Mouse (Mus musculus) hindbrain, embryonic 12.5 days (tissue): ENCODE data around the gene Megf8. TPM values are rescaled to one million over a fixed set of nuclear protein-coding genes. Genes with fewer than 3 reads are reported as not detected.

Experiments
- ATAC-seq: fragments of 200-750 bp; cut with Nextera tagmentation; 2 replicates; pipeline ENCODE4 v1.8.0; 2017; ENCODE audit warnings: moderate TSS enrichment; ENCODE audit not compliant: low FRiP score
- H3K27ac ChIP-seq: fragments of 300-500 bp; sonication (generic); 2 replicates; pipeline ENCODE4 v1.5.1; 2016; ENCODE audit warnings: mild to moderate bottlenecking
- H3K27me3 ChIP-seq: fragments of 300-500 bp; sonication (generic); 2 replicates; pipeline ENCODE4 v1.6.1; 2016; ENCODE audit warnings: mild to moderate bottlenecking
- H3K36me3 ChIP-seq: fragments of 300-500 bp; sonication (generic); 2 replicates; pipeline ENCODE4 v1.6.1; 2016; ENCODE audit warnings: mild to moderate bottlenecking
- H3K4me1 ChIP-seq: fragments of 300-500 bp; sonication (generic); 2 replicates; pipeline ENCODE4 v1.6.1; 2016
- H3K4me2 ChIP-seq: fragments of 300-500 bp; sonication (generic); replicated peaks from 2 replicates; pipeline ENCODE4 v1.6.1; 2016; ENCODE audit warnings: mild to moderate bottlenecking
- H3K4me3 ChIP-seq: fragments of 300-500 bp; sonication (generic); 2 replicates; pipeline ENCODE4 v1.5.1; 2016; ENCODE audit warnings: mild to moderate bottlenecking
- H3K9ac ChIP-seq: fragments of 300-500 bp; sonication (generic); 2 replicates; pipeline ENCODE4 v1.6.1; 2016; ENCODE audit warnings: mild to moderate bottlenecking, moderate library complexity
- H3K9me3 ChIP-seq: fragments of 300-500 bp; sonication (generic); replicated peaks from 2 replicates; pipeline ENCODE4 v1.6.1; 2016; ENCODE audit warnings: mild to moderate bottlenecking
- WGBS: fragments of 180-500 bp; shearing (Covaris S2); methylation state at CpG from one replicate; pipeline ENCODE4 v1.1.7; 2016; 5-methylcytosine and 5-hydroxymethylcytosine counted together
- polyA plus RNA-seq: library from polyadenylated mRNA; unstranded; fragments of >200 nt; fragmentation: Nextera tagmentation; extraction: Ambion mirVana; gene quantifications from 2 replicates; pipeline ENCODE4 v1.2.1, GENCODE M21; 2016

The Megf8 gene
- polyA plus RNA-seq, 1 experiment from 2014 or later = 23.0 TPM

GRCm38 (mm10) chr7:25281734-25282601, 35.0 kb upstream of the Megf8 start:
- Histone ChIP-seq H3K27me3 (no peaks in the 10 kb centered on the region), H3K27ac (peak overlapping the region; percentile 99), H3K9me3 (no peaks in the 10 kb centered on the region), H3K36me3 (peaks cover 23% of the 10 kb centered on the region), H3K4me2 (peak overlapping the region; percentile 91), H3K9ac (peak overlapping the region; percentile 94), H3K4me1 (peaks cover 61% of the 10 kb centered on the region), H3K4me3 (peak overlapping the region; percentile 83)
- WGBS = 1% methylated on average over 67 of the region's 108 CpGs
- ATAC-seq = peak; percentile 76

DNA sequence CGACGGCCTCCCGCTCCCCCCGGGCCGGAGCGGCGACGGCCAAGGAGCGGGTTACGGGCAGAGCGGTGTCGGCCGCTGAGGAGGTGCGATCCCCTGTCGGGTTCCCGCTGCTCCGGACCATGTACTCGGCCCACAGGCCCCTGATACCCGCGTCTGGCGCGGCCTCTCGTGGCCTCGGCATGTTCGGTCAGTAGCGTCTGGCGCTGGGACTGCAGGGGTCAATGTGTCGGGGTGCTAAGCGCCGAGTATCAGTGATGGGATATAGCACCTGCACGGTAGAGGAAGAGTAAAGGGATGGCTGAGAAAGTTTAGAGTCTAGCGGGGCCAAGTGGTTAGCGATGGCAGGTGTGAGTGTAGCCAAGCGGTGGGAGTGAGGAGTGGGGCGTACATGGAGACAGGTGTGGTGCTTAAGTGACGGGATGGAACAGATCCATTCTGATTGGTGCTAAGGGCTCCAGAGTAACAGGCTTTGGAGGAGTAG, 34.2 kb upstream of the Megf8 start:
- WGBS = 0% methylated on average over 31 of the region's 36 CpGs
- Histone ChIP-seq H3K4me3 (peak overlapping the region; percentile 83), H3K27me3 (no peaks in the 10 kb centered on the region), H3K9ac (peak overlapping the region; percentile 94), H3K27ac (peak overlapping the region; percentile 99), H3K4me1 (peaks cover 56% of the 10 kb centered on the region), H3K9me3 (no peaks in the 10 kb centered on the region), H3K4me2 (peak overlapping the region; percentile 91), H3K36me3 (peaks cover 31% of the 10 kb centered on the region)
- ATAC-seq = no peak

- Histone ChIP-seq H3K27ac (peak overlapping the region; percentile 99), H3K9me3 (no peaks in the 10 kb centered on the region), H3K4me1 (peaks cover 52% of the 10 kb centered on the region), H3K4me3 (peak overlapping the region; percentile 83), H3K36me3 (peaks cover 40% of the 10 kb centered on the region), H3K4me2 (peak overlapping the region; percentile 91), H3K27me3 (no peaks in the 10 kb centered on the region), H3K9ac (peak overlapping the region; percentile 94)
- 20% methylated on average over 5 of the region's 5 CpGs for WGBS
- no peak for ATAC-seq
Observed at GRCm38 (mm10) chr7:25283637-25284036, 33.3 kb upstream of the Megf8 start.

GRCm38 (mm10) chr7:25284171-25284570, 32.8 kb upstream of the Megf8 start:
- Histone ChIP-seq H3K4me3 (peak overlapping the region; percentile 83), H3K4me2 (peak overlapping the region; percentile 91), H3K27me3 (no peaks in the 10 kb centered on the region), H3K9me3 (no peaks in the 10 kb centered on the region), H3K4me1 (peaks cover 52% of the 10 kb centered on the region), H3K36me3 (peaks cover 45% of the 10 kb centered on the region), H3K9ac (peak overlapping the region; percentile 94), H3K27ac (peak overlapping the region; percentile 99; the same call in 1 of the 2 replicates)
- WGBS = 75% methylated on average over 2 of the region's 2 CpGs
- ATAC-seq = no peak

DNA sequence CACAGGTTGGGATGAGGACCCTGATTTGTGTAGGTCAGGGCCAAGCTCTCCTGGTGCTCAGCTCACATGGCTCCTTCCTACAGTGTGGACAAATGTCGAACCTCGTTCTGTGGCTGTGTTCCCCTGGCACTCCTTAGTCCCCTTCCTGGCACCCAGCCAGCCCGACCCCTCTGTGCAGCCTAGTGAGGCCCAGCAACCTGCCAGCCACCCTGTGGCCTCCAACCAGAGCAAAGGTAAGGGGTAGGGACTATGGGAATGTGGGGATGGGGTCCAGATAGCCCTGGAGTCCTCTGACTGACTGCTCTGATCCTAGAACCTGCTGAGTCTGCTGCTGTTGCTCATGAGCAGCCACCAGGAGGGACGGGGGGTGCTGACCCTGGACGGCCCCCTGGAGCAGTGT, 32.2 kb upstream of the Megf8 start:
- Histone ChIP-seq H3K27me3 (no peaks in the 10 kb centered on the region), H3K4me3 (peak overlapping the region; percentile 83; the same call in 1 of the 2 replicates), H3K9me3 (no peaks in the 10 kb centered on the region), H3K27ac (peak overlapping the region; percentile 25; the same call in 1 of the 2 replicates), H3K4me1 (peaks cover 46% of the 10 kb centered on the region), H3K4me2 (peak overlapping the region; percentile 91), H3K9ac (peak overlapping the region; percentile 94), H3K36me3 (peaks cover 51% of the 10 kb centered on the region)
- no peak for ATAC-seq
- WGBS = 67% methylated on average over 5 of the region's 5 CpGs

GRCm38 (mm10) chr7:25285511-25286238, 31.3 kb upstream of the Megf8 start:
- Histone ChIP-seq H3K4me1 (peaks cover 37% of the 10 kb centered on the region), H3K4me3 (no peak overlapping the region), H3K27me3 (no peaks in the 10 kb centered on the region), H3K27ac (0 out of 2 replicates have a peak overlapping the region, but pooled peaks have one; percentile 18), H3K9ac (no peak overlapping the region), H3K4me2 (no peak overlapping the region), H3K9me3 (no peaks in the 10 kb centered on the region), H3K36me3 (peaks cover 60% of the 10 kb centered on the region)
- WGBS = 91% methylated on average over 20 of the region's 20 CpGs
- no peak for ATAC-seq

DNA sequence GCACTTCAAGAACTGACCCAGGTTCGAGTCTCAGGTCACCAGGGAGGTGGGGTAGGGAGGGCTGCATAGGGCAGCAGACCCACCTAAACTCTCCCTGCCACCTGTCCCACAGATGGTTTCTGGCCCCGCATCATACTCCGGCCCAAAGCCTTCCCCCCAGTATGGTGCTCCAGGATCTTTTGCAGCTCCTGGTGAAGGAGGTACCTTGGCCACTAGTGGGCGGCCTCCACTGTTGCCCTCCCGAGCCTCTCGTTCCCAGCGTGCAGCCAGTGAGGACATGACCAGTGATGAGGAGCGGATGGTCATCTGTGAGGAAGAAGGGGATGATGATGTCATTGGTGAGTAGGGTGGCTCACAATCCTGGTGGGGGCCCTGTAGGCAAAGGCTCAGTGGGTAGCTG, 30.0 kb upstream of the Megf8 start:
- H3K36me3 ChIP-seq = peaks cover 73% of the 10 kb centered on the region
- no peak overlapping the region for H3K27ac ChIP-seq
- no peak overlapping the region for H3K9ac ChIP-seq
- H3K4me3 ChIP-seq = no peak overlapping the region
- WGBS = 84% methylated on average over 8 of the region's 8 CpGs
- no peaks in the 10 kb centered on the region for H3K9me3 ChIP-seq
- H3K27me3 ChIP-seq = no peaks in the 10 kb centered on the region
- ATAC-seq = no peak
- H3K4me2 ChIP-seq = no peak overlapping the region
- H3K4me1 ChIP-seq = peaks cover 30% of the 10 kb centered on the region

DNA sequence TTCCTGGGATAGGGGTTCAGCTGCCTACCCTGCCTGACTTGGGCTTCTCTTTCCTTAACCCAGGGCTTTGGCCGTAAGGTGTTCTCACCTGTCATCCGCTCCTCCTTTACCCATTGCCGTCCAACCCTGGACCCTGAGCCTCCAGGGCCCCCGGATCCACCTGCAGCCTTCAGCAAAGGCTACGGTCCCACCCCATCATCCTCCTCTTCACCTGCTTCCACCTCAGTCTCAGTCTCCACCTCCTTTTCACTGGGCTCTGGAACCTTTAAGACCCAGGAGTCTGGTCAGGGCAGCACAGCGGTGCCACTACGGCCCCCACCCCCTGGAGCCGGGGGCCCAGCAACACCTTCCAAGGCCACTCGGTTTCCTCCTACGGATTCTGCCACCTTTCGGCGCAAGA, 29.0 kb upstream of the Megf8 start:
- Histone ChIP-seq H3K27ac (no peak overlapping the region), H3K4me2 (no peak overlapping the region), H3K9ac (no peak overlapping the region), H3K4me1 (peaks cover 34% of the 10 kb centered on the region), H3K4me3 (no peak overlapping the region), H3K9me3 (no peaks in the 10 kb centered on the region), H3K27me3 (no peaks in the 10 kb centered on the region), H3K36me3 (peaks cover 84% of the 10 kb centered on the region)
- no peak for ATAC-seq
- WGBS = 95% methylated on average over 12 of the region's 12 CpGs

DNA sequence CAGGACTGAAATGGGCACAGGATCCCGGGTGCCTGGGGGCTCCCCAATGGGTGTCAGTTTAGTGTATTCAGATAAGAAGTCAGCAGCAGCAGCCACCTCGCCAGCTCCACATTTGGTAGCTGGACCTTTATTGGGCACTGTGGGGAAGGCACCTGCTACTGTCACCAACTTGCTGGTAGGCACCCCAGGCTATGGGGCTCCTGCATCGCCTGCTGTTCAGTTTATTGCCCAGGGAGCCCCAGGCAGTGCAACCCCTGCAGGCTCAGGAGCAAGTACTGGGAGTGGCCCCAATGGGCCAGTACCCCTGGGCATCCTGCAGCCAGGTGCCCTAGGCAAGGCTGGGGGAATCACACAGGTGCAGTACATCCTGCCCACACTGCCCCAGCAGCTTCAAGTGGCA, 28.2 kb upstream of the Megf8 start:
- H3K4me3 ChIP-seq = no peak overlapping the region
- no peak for ATAC-seq
- H3K4me2 ChIP-seq = no peak overlapping the region
- 92% methylated on average over 3 of the region's 3 CpGs for WGBS
- no peaks in the 10 kb centered on the region for H3K9me3 ChIP-seq
- H3K27me3 ChIP-seq = no peaks in the 10 kb centered on the region
- no peak overlapping the region for H3K27ac ChIP-seq
- no peak overlapping the region for H3K9ac ChIP-seq
- H3K36me3 ChIP-seq = peaks cover 91% of the 10 kb centered on the region
- peaks cover 27% of the 10 kb centered on the region for H3K4me1 ChIP-seq

DNA sequence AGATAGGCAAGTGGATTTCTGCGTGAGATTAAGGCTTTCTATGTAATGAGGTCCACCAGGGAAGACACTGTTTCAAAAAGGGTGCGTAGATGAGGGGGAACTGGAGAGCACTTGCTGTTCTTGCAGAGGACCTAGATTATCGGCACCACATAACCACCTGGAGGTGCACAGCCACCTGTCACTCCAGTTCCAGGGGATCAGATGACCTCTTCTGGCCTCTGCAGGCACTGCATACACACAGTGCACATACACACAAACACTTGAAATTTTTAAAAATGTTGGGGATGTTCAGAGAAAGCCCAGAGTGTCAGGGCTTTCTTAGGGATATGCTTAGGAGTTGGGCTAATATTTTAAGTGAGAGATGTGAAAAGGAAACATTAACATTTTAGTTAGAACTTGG, 27.0 kb upstream of the Megf8 start:
- no peak overlapping the region for H3K4me3 ChIP-seq
- peaks cover 15% of the 10 kb centered on the region for H3K4me1 ChIP-seq
- H3K36me3 ChIP-seq = peaks cover 99% of the 10 kb centered on the region
- no peak overlapping the region for H3K4me2 ChIP-seq
- no peak overlapping the region for H3K9ac ChIP-seq
- no peak for ATAC-seq
- H3K27me3 ChIP-seq = no peaks in the 10 kb centered on the region
- H3K27ac ChIP-seq = no peak overlapping the region
- WGBS = 94% methylated on average over 3 of the region's 3 CpGs
- no peaks in the 10 kb centered on the region for H3K9me3 ChIP-seq

DNA sequence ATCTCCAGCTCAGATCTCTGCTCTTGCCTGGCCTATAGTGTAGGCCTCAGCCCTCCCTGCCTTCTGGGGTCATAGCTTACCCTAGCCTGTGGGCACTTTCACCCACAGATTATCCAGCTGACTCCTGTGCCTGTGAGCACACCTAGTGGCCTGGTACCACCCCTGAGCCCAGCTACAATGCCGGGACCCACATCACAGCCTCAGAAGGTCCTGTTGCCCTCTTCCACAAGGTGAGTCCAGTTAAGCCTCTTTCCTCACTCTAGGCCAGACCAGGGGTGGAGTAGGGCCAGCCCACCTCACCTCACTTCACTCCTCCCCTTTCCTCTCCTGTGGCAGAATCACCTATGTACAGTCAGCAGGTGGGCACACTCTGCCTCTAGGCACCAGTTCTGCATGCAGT, 26.5 kb upstream of the Megf8 start:
- Histone ChIP-seq H3K27ac (no peak overlapping the region), H3K9ac (no peak overlapping the region), H3K27me3 (no peaks in the 10 kb centered on the region), H3K4me2 (no peak overlapping the region), H3K4me3 (no peak overlapping the region), H3K36me3 (peaks cover 99% of the 10 kb centered on the region), H3K9me3 (no peaks in the 10 kb centered on the region), H3K4me1 (peaks cover 14% of the 10 kb centered on the region)
- WGBS = 92% methylated on average over 1 of the region's 1 CpGs
- no peak for ATAC-seq

DNA sequence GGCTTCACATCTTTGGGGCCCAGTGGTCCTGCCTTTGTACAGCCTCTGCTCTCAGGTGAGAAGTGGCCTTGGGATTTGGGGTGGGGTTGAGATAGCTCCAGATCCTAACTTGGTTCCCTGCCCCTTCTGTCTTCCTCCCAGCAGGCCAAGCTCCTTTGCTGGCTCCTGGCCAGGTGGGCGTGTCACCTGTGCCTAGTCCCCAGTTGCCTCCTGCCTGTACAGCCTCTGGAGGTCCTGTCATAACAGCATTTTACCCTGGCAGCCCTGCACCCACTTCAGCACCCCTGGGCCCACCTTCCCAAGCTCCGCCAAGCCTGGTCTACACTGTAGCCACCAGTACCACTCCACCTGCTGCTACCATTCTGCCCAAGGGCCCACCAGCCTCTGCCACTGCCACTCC, 26.1 kb upstream of the Megf8 start:
- H3K36me3 ChIP-seq = peaks cover 98% of the 10 kb centered on the region
- ATAC-seq = no peak
- 95% methylated on average over 2 of the region's 2 CpGs for whole genome bisulfite sequencing

More for the DNA sequence above, 26.1 kb upstream of the Megf8 start:
- peak overlapping the region; percentile 33; the same call in 1 of the 2 replicates for H3K9ac ChIP-seq
- H3K27me3 ChIP-seq = no peaks in the 10 kb centered on the region
- H3K27ac ChIP-seq = 0 out of 2 replicates have a peak overlapping the region, but pooled peaks have one; percentile 31
- no peak overlapping the region for H3K4me2 ChIP-seq
- peaks cover 18% of the 10 kb centered on the region for H3K4me1 ChIP-seq
- no peak overlapping the region for H3K4me3 ChIP-seq
- H3K9me3 ChIP-seq = no peaks in the 10 kb centered on the region
